Mouse (Mus musculus) frontal cortex, postnatal 25 days (tissue): Measurements from ENCODE around the gene Gpx8.

Experiments used
- DNase-seq, 2 experiments: peaks; one replicate each; pipeline ENCODE4 v3.0.0; 2022; ENCODE audit warnings: low spot score in 2 of 2

Gpx8 gene

GRCm38 (mm10) chr13:113046211-113046883 lies at the start of gene Gpx8:
Gene Gpx8 (minus strand): TSS chr13:113046410.
- DNase-seq: no peak

- no peak for DNase-seq
Measured at GRCm38 (mm10) chr13:113094618-113095017, 48.4 kb upstream of the Gpx8 start.

GRCm38 (mm10) chr13:113090489-113090888 lies 44.3 kb upstream of the Gpx8 start:
- no peak for DNase-seq

GRCm38 (mm10) chr13:113087226-113088017 lies 41.2 kb upstream of the Gpx8 start:
- DNase-seq: no peak

- DNase-seq: no peak
Measured at GRCm38 (mm10) chr13:113084732-113085131, 38.5 kb upstream of the Gpx8 start.

GRCm38 (mm10) chr13:113082101-113082500 lies 35.9 kb upstream of the Gpx8 start:
- no peak for DNase-seq

- no peak for DNase-seq
Measured at GRCm38 (mm10) chr13:113079021-113079420, 32.8 kb upstream of the Gpx8 start.

- no peak for DNase-seq
Measured at GRCm38 (mm10) chr13:113064542-113064941, 18.3 kb upstream of the Gpx8 start.

- no peak for DNase-seq
Measured at GRCm38 (mm10) chr13:113061746-113062145, 15.5 kb upstream of the Gpx8 start.

GRCm38 (mm10) chr13:113055826-113056225 lies 9.6 kb upstream of the Gpx8 start:
- no peak for DNase-seq

GRCm38 (mm10) chr13:113054230-113054629 lies 8.0 kb upstream of the Gpx8 start:
- no peak for DNase-seq

GRCm38 (mm10) chr13:113047647-113048046 lies 1.4 kb upstream of the Gpx8 start:
- no peak for DNase-seq

GRCm38 (mm10) chr13:113047018-113047417 lies 808 bp upstream of the Gpx8 start:
- no peak for DNase-seq

- no peak for DNase-seq
Measured at GRCm38 (mm10) chr13:113045458-113046110, 626 bp downstream of the Gpx8 start.

GRCm38 (mm10) chr13:113044876-113045275 lies 1.3 kb downstream of the Gpx8 start:
- DNase-seq: no peak

- DNase-seq: peak in 1 of 2 experiments; percentile 51
Measured at GRCm38 (mm10) chr13:113035852-113036251, 10.4 kb downstream of the Gpx8 start.

- DNase-seq: no peak
Measured at GRCm38 (mm10) chr13:113034950-113035421, 11.2 kb downstream of the Gpx8 start, which contains the start of gene Cdc20b. Gene Cdc20b (plus strand): TSS chr13:113035111.

- no peak for DNase-seq
Measured at GRCm38 (mm10) chr13:113034271-113034886, 11.8 kb downstream of the Gpx8 start.

- no peak for DNase-seq
Measured at GRCm38 (mm10) chr13:113032831-113033230, 13.4 kb downstream of the Gpx8 start.

- DNase-seq: peak in 1 of 2 experiments; percentile 20
Measured at GRCm38 (mm10) chr13:113031792-113032571, 14.2 kb downstream of the Gpx8 start.

GRCm38 (mm10) chr13:113031351-113031750 lies 14.9 kb downstream of the Gpx8 start:
- no peak for DNase-seq
